Mouse (Mus musculus) liver, embryonic 14.5 days (tissue): ENCODE measurements around the gene Megf6. TPM values are rescaled to one million over a fixed set of nuclear protein-coding genes. Genes with fewer than 3 reads are reported as not detected.

ENCODE experiments used
- ATAC-seq: fragments of 200-750 bp; cut with Nextera tagmentation; 2 replicates; pipeline ENCODE4 v1.8.0; 2017; ENCODE audit warnings: moderate number of reproducible peaks, mild to moderate bottlenecking, moderate library complexity; ENCODE audit not compliant: insufficient read depth
- DNase-seq, 3 experiments: peaks; one replicate each; pipeline ENCODE4 v3.0.0-alpha.2; 2012 to 2013; ENCODE audit warnings: low read depth in 3 of 3, low spot score in 3 of 3
- H3K27ac ChIP-seq: fragments of 300-500 bp; sonication (generic); 2 replicates; pipeline ENCODE4 v1.5.1; 2014; ENCODE audit warnings: moderate library complexity, mild to moderate bottlenecking, control low read depth, inconsistent platforms
- H3K27me3 ChIP-seq: fragments of 300-500 bp; sonication (generic); 2 replicates; pipeline ENCODE4 v1.6.1; 2014; ENCODE audit warnings: mild to moderate bottlenecking, low read length, moderate library complexity; ENCODE audit not compliant: control insufficient read depth, insufficient read depth
- H3K36me3 ChIP-seq: fragments of 300-500 bp; sonication (generic); replicated peaks from 2 replicates; pipeline ENCODE4 v1.6.1; 2014; ENCODE audit warnings: low read depth; ENCODE audit not compliant: control insufficient read depth, insufficient read depth
- H3K4me1 ChIP-seq, 2 experiments: fragments of 200-500 bp in 1 of 2; fragments of 300-500 bp in 1 of 2; sonication (generic) in 1 of 2; replicated peaks; 2 replicates each; pipeline ENCODE4 v1.6.1; 2012 to 2014; ENCODE audit warnings: antibody characterized with exemption in 1 of 2, inconsistent platforms in 1 of 2, low read length in 1 of 2; ENCODE audit not compliant: control insufficient read depth in 2 of 2, insufficient read depth in 2 of 2
- H3K4me2 ChIP-seq: fragments of 300-500 bp; sonication (generic); 2 replicates; pipeline ENCODE4 v1.6.1; 2014; ENCODE audit warnings: low read depth, mild to moderate bottlenecking, control low read depth, moderate library complexity
- H3K4me3 ChIP-seq, 2 experiments: fragments of 200-500 bp in 1 of 2; fragments of 300-500 bp in 1 of 2; sonication (generic) in 1 of 2; 2 replicates each; pipeline ENCODE4 v1.5.1; 2012 to 2014; ENCODE audit warnings: low read depth in 2 of 2, low read length in 2 of 2, mild to moderate bottlenecking in 2 of 2, control low read depth in 1 of 2, inconsistent platforms in 1 of 2, moderate library complexity in 1 of 2; ENCODE audit not compliant: insufficient read depth in 1 of 2
- H3K9ac ChIP-seq: fragments of 300-500 bp; sonication (generic); replicated peaks from 2 replicates; pipeline ENCODE4 v1.6.1; 2014; ENCODE audit warnings: mild to moderate bottlenecking, control low read depth, moderate library complexity
- H3K9me3 ChIP-seq: fragments of 300-500 bp; sonication (generic); 2 replicates; pipeline ENCODE4 v1.6.1; 2016; ENCODE audit warnings: low read length, mixed read lengths; ENCODE audit not compliant: control insufficient read depth
- CTCF ChIP-seq: IDR thresholded peaks from 2 replicates; pipeline ENCODE4 v1.5.1; 2016; ENCODE audit warnings: antibody characterized with exemption, low read depth, control low read depth
- EP300 ChIP-seq: IDR thresholded peaks from 2 replicates; pipeline ENCODE4 v1.6.1; 2016; ENCODE audit warnings: antibody characterized with exemption, low read depth
- WGBS: fragments of 180-500 bp; shearing (Covaris S2); extraction: QIAGEN DNeasy Blood & Tissue Kit; methylation state at CpG from one replicate; pipeline ENCODE4 v1.1.7; 2014; ENCODE audit not compliant: insufficient replicate concordance; 5-methylcytosine and 5-hydroxymethylcytosine counted together
- polyA plus RNA-seq, 2 experiments: library from polyadenylated mRNA; depleted of rRNA in 1 of 2; stranded (reverse) in 1 of 2; unstranded in 1 of 2; fragments of >200 nt; fragmentation: Nextera tagmentation in 1 of 2; extraction: Ambion mirVana in 1 of 2; gene quantifications; 2 replicates each; pipeline versions ENCODE4 v1.2.1 to v1.2.3; 2012 to 2014

Megf6 gene
- polyA plus RNA-seq, 2 experiments: 0.77 to 1.0 TPM

DNA sequence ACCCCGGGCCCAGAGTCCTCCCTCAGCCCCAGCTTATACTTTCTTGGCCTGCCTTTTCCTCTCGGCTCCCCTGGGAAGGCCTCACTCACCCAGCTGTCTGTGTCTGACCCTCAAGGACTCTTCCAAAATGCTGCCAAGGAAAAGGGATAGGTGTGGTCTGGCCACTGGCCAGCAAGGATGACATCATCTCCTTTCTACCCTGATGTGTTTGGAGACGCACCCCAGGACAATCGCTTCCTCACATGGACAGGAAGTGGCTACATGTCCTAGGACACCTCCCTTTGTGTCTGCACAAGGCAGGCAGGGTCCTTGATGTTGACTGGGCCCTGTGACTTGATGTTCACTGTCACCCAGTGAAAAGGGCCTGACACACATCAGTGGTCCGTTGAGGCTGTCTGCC is 34.9 kb downstream of the Megf6 start:
- no peaks in the 10 kb centered on the region for H3K27me3 ChIP-seq
- no peak overlapping the region for H3K27ac ChIP-seq
- H3K9ac ChIP-seq: no peak overlapping the region
- TF ChIP-seq CTCF (no peak), EP300 (no peak)
- WGBS: 45% methylated on average over 5 of the region's 5 CpGs
- DNase-seq: no peak
- H3K4me3 ChIP-seq: no peak overlapping the region
- no peaks in the 10 kb centered on the region for H3K9me3 ChIP-seq
- H3K4me2 ChIP-seq: no peak overlapping the region
- no peaks in the 10 kb centered on the region for H3K4me1 ChIP-seq
- H3K36me3 ChIP-seq: no peaks in the 10 kb centered on the region
- no peak for ATAC-seq

DNA sequence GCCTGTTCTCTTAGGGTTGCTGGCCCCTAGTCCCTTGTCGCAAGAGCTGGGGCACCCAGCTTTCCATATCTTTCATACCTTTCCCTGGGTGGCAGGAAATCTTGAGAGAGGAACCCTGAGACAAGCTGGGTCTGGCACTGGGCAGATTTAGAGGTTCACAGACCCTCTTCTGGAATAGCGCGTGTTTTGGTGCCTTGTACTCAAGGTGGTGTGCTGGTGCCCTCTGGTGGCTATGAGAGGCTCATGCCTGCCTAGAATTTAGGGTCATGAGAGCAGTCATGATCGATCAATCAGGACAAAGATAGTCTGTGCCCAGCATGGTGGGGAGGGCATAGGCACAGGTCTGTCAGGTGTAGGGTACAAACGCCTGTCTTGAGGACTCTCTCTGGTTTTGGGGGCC is 36.7 kb downstream of the Megf6 start:
- ATAC-seq: no peak

DNA sequence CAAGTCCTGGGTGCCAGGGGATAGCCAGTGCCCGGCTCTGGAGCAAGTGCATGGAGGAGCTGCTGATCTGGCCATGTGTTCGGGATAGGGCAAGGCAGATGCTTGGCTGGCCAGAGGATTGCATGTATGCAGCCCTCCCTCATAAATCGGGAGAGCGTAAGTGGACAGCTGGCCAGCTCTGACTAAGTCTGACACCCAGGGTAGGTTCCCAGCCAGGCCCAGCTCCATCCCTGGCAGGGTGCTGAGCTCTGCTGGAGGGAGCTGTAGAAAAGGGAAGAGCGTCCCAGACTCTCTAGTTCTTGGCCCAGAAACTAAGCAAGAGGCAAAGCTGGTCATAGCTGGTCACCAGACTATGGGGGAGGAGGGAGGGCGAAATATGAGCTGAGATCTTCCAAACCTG is 38.5 kb downstream of the Megf6 start:
- H3K4me2 ChIP-seq: no peak overlapping the region
- H3K36me3 ChIP-seq: no peaks in the 10 kb centered on the region
- H3K9ac ChIP-seq: no peak overlapping the region
- TF ChIP-seq EP300: no peak
- no peak for TF ChIP-seq CTCF
- DNase-seq (no peak), ATAC-seq (no peak)
- no peaks in the 10 kb centered on the region for H3K27me3 ChIP-seq
- no peaks in the 10 kb centered on the region for H3K9me3 ChIP-seq
- H3K4me1 ChIP-seq: peaks cover 0 to 8% of the 10 kb centered on the region in 2 experiments; a peak in 2 of 4 replicates
- H3K4me3 ChIP-seq: no peak overlapping the region
- H3K27ac ChIP-seq: no peak overlapping the region
- WGBS: 46% methylated on average over 6 of the region's 6 CpGs

More for the DNA sequence above, 36.7 kb downstream of the Megf6 start:
- WGBS: 15% methylated on average over 5 of the region's 5 CpGs
- DNase-seq: peak; percentile 11 to 27 (median 26)
- H3K27ac ChIP-seq: no peak overlapping the region
- H3K36me3 ChIP-seq: no peaks in the 10 kb centered on the region
- no peak overlapping the region for H3K4me3 ChIP-seq
- H3K4me1 ChIP-seq: no peaks in the 10 kb centered on the region
- no peaks in the 10 kb centered on the region for H3K27me3 ChIP-seq
- H3K9ac ChIP-seq: no peak overlapping the region
- no peak overlapping the region for H3K4me2 ChIP-seq
- no peaks in the 10 kb centered on the region for H3K9me3 ChIP-seq
- TF ChIP-seq CTCF (peak; percentile 93), EP300 (no peak)

DNA sequence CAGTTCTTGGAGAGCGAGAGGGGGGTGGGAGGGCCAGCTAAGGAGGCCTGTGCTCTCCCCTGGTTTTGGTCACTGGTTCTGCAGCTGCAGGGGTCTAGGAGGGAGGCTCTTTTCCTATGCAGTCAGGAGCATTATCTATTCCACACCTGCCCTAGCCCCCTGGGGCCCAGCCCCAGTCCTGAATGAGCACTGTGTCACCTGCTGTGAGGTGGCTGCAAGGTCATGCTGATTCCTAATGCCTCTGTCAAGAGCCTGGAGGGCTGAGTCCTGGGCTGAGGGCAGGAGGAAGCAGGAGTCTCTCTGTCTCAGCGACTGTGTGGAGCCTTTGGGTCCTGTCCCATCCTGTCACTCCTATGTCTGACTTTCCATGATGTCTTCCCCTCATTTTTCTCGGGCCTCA is 39.3 kb downstream of the Megf6 start:
- TF ChIP-seq CTCF: no peak
- no peak for TF ChIP-seq EP300
- DNase-seq: no peak
- Histone ChIP-seq H3K27ac (no peak overlapping the region), H3K9ac (no peak overlapping the region), H3K4me1 (peaks cover 5 to 13% of the 10 kb centered on the region in 2 experiments; a peak in 3 of 4 replicates), H3K4me2 (no peak overlapping the region), H3K4me3 (no peak overlapping the region), H3K36me3 (no peaks in the 10 kb centered on the region), H3K27me3 (no peaks in the 10 kb centered on the region), H3K9me3 (no peaks in the 10 kb centered on the region)
- 12% methylated on average over 3 of the region's 3 CpGs for WGBS
- no peak for ATAC-seq

DNA sequence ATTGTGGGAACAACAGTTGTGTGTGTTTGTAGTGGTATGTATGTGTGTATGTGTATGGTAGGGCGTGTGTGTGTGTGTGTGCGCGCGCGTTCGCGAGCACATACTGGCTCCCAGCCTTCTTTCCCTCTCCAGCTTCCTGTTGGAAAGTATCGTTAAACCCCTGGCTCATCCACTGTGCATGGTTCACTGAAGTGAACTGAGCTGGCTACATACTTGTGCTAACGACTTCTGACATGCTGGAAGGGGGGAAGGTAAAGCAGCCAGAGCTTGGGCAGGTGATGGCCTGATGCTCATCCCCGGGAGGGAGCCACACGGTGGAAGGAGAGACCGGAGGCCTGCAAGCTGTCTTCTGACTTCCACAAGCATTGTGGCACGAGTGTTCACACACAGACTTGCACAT is 40.9 kb downstream of the Megf6 start:
- TF ChIP-seq CTCF (no peak), EP300 (no peak)
- Histone ChIP-seq H3K4me1 (peaks cover 5 to 13% of the 10 kb centered on the region in 2 experiments; a peak in 3 of 4 replicates), H3K9ac (no peak overlapping the region), H3K9me3 (no peaks in the 10 kb centered on the region), H3K27ac (no peak overlapping the region), H3K27me3 (no peaks in the 10 kb centered on the region), H3K4me3 (no peak overlapping the region), H3K4me2 (no peak overlapping the region), H3K36me3 (no peaks in the 10 kb centered on the region)
- 78% methylated on average over 13 of the region's 13 CpGs for WGBS
- DNase-seq: no peak
- no peak for ATAC-seq
